In the genomic region with DNA sequence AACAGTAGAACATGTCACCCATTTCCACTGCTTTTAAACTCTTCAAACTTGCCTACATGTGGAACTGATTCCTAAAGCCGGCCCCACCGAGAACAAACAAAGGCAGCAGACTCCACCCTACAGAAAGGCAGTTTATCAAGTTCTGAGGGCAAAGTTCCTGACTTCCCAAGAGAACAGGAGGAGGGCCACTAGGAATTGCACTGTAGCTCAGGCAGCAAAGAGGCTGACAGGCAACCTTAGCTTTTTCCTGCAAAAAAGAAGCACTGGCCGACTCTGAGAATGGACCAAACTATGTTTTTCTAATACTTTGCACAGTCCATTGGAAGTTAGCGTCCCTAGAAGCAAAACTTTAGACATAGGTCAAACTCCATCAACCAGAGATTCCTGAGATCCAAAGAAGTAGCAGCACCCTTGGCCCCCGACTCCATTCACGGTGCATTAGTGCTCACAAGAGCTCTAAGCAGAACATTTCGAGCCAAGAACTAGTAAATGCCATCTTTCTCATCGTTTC, we compare ENCODE assay signal across 8 mouse cellular contexts. TPM values are rescaled to one million over a fixed set of nuclear protein-coding genes. Genes with fewer than 3 reads are reported as not detected.
DNase-seq lines count a peak whose midpoint lies in the region; ATAC-seq and TF ChIP-seq lines count a peak whose summit lies in the region.

No protein-coding gene starts in this region.

- 0 out of 2 replicates have a peak overlapping the region, but pooled peaks have one; percentile 5 for H3K4me3 ChIP-seq in ES-Bruce4 (ENCODE audit: low read depth, low read length)
- H3K4me3 ChIP-seq in embryonic facial prominence, embryonic 11.5 days (ENCODE audit: low read depth, low read length), result no peak overlapping the region
- peak overlapping the region; percentile 21 for H3K4me3 ChIP-seq in hindbrain, embryonic 10.5 days
- H3K4me3 ChIP-seq in limb, embryonic 12.5 days (replicated peaks), result peak overlapping the region; percentile 3; the same call in 1 of the 2 replicates
- H3K4me3 ChIP-seq in midbrain, embryonic 14.5 days (replicated peaks; ENCODE audit: low read depth, low read length), result no peak overlapping the region

- no peaks in the 10 kb centered on the region; the same call in 1 of the 2 replicates for H3K36me3 ChIP-seq in ES-Bruce4 (ENCODE audit: control insufficient read depth, insufficient read depth, low read length, poor library complexity, severe bottlenecking)
- H3K36me3 ChIP-seq in embryonic facial prominence, embryonic 11.5 days (replicated peaks; ENCODE audit: control insufficient read depth, insufficient read depth, low read depth, low read length), result no peaks in the 10 kb centered on the region
- H3K36me3 ChIP-seq in hindbrain, embryonic 10.5 days, result 0 out of 2 replicates have a peak, but pooled peaks cover 3% of the 10 kb centered on the region
- H3K36me3 ChIP-seq in limb, embryonic 12.5 days, result no peaks in the 10 kb centered on the region
- no peaks in the 10 kb centered on the region for H3K36me3 ChIP-seq in midbrain, embryonic 14.5 days (ENCODE audit: control insufficient read depth, insufficient read depth, low read length)

- peak overlapping the region; percentile 79 for H3K27ac ChIP-seq in ES-Bruce4 (ENCODE audit: insufficient read depth, low read length)
- H3K27ac ChIP-seq in embryonic facial prominence, embryonic 11.5 days (replicated peaks; ENCODE audit: low read depth, low read length), result peak overlapping the region; percentile 66
- peak overlapping the region; percentile 83 for H3K27ac ChIP-seq in hindbrain, embryonic 10.5 days
- peak overlapping the region; percentile 94 for H3K27ac ChIP-seq in limb, embryonic 12.5 days
- peak overlapping the region; percentile 77 for H3K27ac ChIP-seq in midbrain, embryonic 14.5 days (replicated peaks; ENCODE audit: low read depth, low read length)

- no peaks in the 10 kb centered on the region for H3K27me3 ChIP-seq in ES-Bruce4 (ENCODE audit: control insufficient read depth, insufficient read depth, low read length, poor library complexity, severe bottlenecking)
- no peaks in the 10 kb centered on the region for H3K27me3 ChIP-seq in embryonic facial prominence, embryonic 11.5 days (ENCODE audit: control insufficient read depth, insufficient read depth, low read length)
- no peaks in the 10 kb centered on the region for H3K27me3 ChIP-seq in hindbrain, embryonic 10.5 days (ENCODE audit: insufficient read depth, poor library complexity, severe bottlenecking)
- no peaks in the 10 kb centered on the region for H3K27me3 ChIP-seq in limb, embryonic 12.5 days
- no peaks in the 10 kb centered on the region for H3K27me3 ChIP-seq in midbrain, embryonic 14.5 days (ENCODE audit: control insufficient read depth, insufficient read depth, low read length)

- no peaks in the 10 kb centered on the region for H3K9me3 ChIP-seq in ES-Bruce4 (replicated peaks; ENCODE audit: control insufficient read depth, insufficient read depth, low read length, poor library complexity, severe bottlenecking)
- no peaks in the 10 kb centered on the region for H3K9me3 ChIP-seq in embryonic facial prominence, embryonic 11.5 days (replicated peaks; ENCODE audit: control insufficient read depth, low read length)
- no peaks in the 10 kb centered on the region for H3K9me3 ChIP-seq in hindbrain, embryonic 10.5 days
- H3K9me3 ChIP-seq in limb, embryonic 12.5 days, result no peaks in the 10 kb centered on the region
- no peaks in the 10 kb centered on the region for H3K9me3 ChIP-seq in midbrain, embryonic 14.5 days (ENCODE audit: control insufficient read depth, low read length)

- 15% methylated on average over 8 of the region's 8 CpGs for WGBS in embryonic facial prominence, embryonic 11.5 days
- 18% methylated on average over 8 of the region's 8 CpGs for WGBS in hindbrain, embryonic 10.5 days
- WGBS in limb, embryonic 12.5 days, result 28% methylated on average over 8 of the region's 8 CpGs
- WGBS in midbrain, embryonic 14.5 days, result 27% methylated on average over 8 of the region's 8 CpGs

- TF ChIP-seq EP300 in ES-Bruce4 (IDR thresholded peaks at IDR 0.05; ENCODE audit: insufficient read depth, low read depth, low read length), result no peak

- H3K9ac ChIP-seq in ES-Bruce4 (ENCODE audit: low read depth, poor library complexity, severe bottlenecking), result no peak overlapping the region
- H3K9ac ChIP-seq in embryonic facial prominence, embryonic 11.5 days (replicated peaks; ENCODE audit: low read length), result no peak overlapping the region
- H3K9ac ChIP-seq in limb, embryonic 12.5 days (replicated peaks), result peak overlapping the region; percentile 18; the same call in 1 of the 2 replicates
- H3K9ac ChIP-seq in midbrain, embryonic 14.5 days (replicated peaks; ENCODE audit: low read length), result no peak overlapping the region

- TF ChIP-seq CTCF in ES-Bruce4 (IDR thresholded peaks at IDR 0.05; ENCODE audit: low read depth, low read length), result no peak

- peak; percentile 47 for DNase-seq in embryonic facial prominence, embryonic 11.5 days (ENCODE audit: low spot score)
- DNase-seq in hindbrain, embryonic 10.5 days (ENCODE audit: low spot score), result peak; percentile 33
- peak; percentile 2 for DNase-seq in midbrain, embryonic 14.5 days
- no peak for DNase-seq in spleen, postnatal 10 days (ENCODE audit: low spot score in 2 of 2)
- no peak for DNase-seq in left cerebral cortex, postnatal 4 days

- H3K4me2 ChIP-seq in embryonic facial prominence, embryonic 11.5 days (ENCODE audit: low read depth, low read length), result no peak overlapping the region
- peak overlapping the region; percentile 44 for H3K4me2 ChIP-seq in limb, embryonic 12.5 days
- peak overlapping the region; percentile 19; the same call in 1 of the 2 replicates for H3K4me2 ChIP-seq in midbrain, embryonic 14.5 days (ENCODE audit: low read length)

- H3K4me1 ChIP-seq in ES-Bruce4 (ENCODE audit: control insufficient read depth, insufficient read depth, low read length), result peaks cover 2% of the 10 kb centered on the region
- H3K4me1 ChIP-seq in embryonic facial prominence, embryonic 11.5 days (ENCODE audit: control insufficient read depth, insufficient read depth, low read length), result peaks cover 4% of the 10 kb centered on the region; the same call in 1 of the 2 replicates
- H3K4me1 ChIP-seq in hindbrain, embryonic 10.5 days (replicated peaks), result peaks cover 68% of the 10 kb centered on the region
- H3K4me1 ChIP-seq in limb, embryonic 12.5 days (replicated peaks), result peaks cover 61% of the 10 kb centered on the region
- peaks cover 40% of the 10 kb centered on the region for H3K4me1 ChIP-seq in midbrain, embryonic 14.5 days (ENCODE audit: control insufficient read depth, insufficient read depth, low read length)

- no peak for ATAC-seq in embryonic facial prominence, embryonic 11.5 days (replicated peaks; ENCODE audit: insufficient number of reproducible peaks, low FRiP score, low TSS enrichment, low read depth)
- ATAC-seq in limb, embryonic 12.5 days (ENCODE audit: insufficient number of reproducible peaks, insufficient read depth, low FRiP score, low TSS enrichment, low read depth), result no peak
- ATAC-seq in midbrain, embryonic 14.5 days (ENCODE audit: low FRiP score, low TSS enrichment), result no peak
- ATAC-seq in inflammation-experienced regulatory T-cells, adult 6 months, result no peak

- no peak for TF ChIP-seq POLR2A in ES-Bruce4 (IDR thresholded peaks at IDR 0.05; ENCODE audit: insufficient read depth, low read length)

- intact Hi-C loops in left cerebral cortex, postnatal 4 days (cut with DNase I), result no loop called here

RNA-seq across cellular contexts. Expression of a gene that starts 14.3 kb away (rescaled TPM):
- polyA plus RNA-seq in ES-Bruce4 (2011; ENCODE audit: insufficient read depth, insufficient read length, low read depth, missing spikeins), result 239 and 247 TPM in 2 replicates
- 39.3 and 40.6 TPM in 2 replicates for polyA plus RNA-seq in embryonic facial prominence, embryonic 11.5 days (2014; fragmentation: Nextera tagmentation; extraction: Ambion mirVana)
- polyA plus RNA-seq in hindbrain, embryonic 10.5 days (2016; fragmentation: Nextera tagmentation; extraction: Ambion mirVana), result 33.2 and 39.7 TPM in 2 replicates
- 42.0 and 49.6 TPM in 2 replicates for polyA plus RNA-seq in limb, embryonic 12.5 days (2016; fragmentation: Nextera tagmentation; extraction: Ambion mirVana)
- 21.9 and 33.8 TPM in 2 replicates for polyA plus RNA-seq in midbrain, embryonic 14.5 days (2014; fragmentation: Nextera tagmentation; extraction: Ambion mirVana)
- polyA plus RNA-seq in inflammation-experienced regulatory T-cells, adult 6 months (2017; shearing (Covaris generic)), result under 1 TPM; 0.35 to 0.97 (median 0.62) TPM
- total RNA-seq in left cerebral cortex, postnatal 4 days (2021), result 10 to 100 TPM; 70.4 to 88.0 TPM

RNA-seq across cellular contexts. Expression of a gene that starts 22.6 kb away (rescaled TPM):
- 1.2 and 2.2 TPM in 2 replicates for polyA plus RNA-seq in ES-Bruce4 (2011; ENCODE audit: insufficient read depth, insufficient read length, low read depth, missing spikeins)
- 0.07 TPM in 2 replicates for polyA plus RNA-seq in embryonic facial prominence, embryonic 11.5 days (2014; fragmentation: Nextera tagmentation; extraction: Ambion mirVana)
- polyA plus RNA-seq in hindbrain, embryonic 10.5 days (2016; fragmentation: Nextera tagmentation; extraction: Ambion mirVana), result 0.25 and 0.31 TPM in 2 replicates
- polyA plus RNA-seq in limb, embryonic 12.5 days (2016; fragmentation: Nextera tagmentation; extraction: Ambion mirVana), result 0.35 and 0.53 TPM in 2 replicates
- 0.37 and 0.53 TPM in 2 replicates for polyA plus RNA-seq in midbrain, embryonic 14.5 days (2014; fragmentation: Nextera tagmentation; extraction: Ambion mirVana)
- polyA plus RNA-seq in inflammation-experienced regulatory T-cells, adult 6 months (2017; shearing (Covaris generic)), result under 1 TPM; 0.43 to 0.73 (median 0.64) TPM
- total RNA-seq in left cerebral cortex, postnatal 4 days (2021), result not detected

RNA-seq across cellular contexts. Expression of a gene that starts 34.3 kb away (rescaled TPM):
- polyA plus RNA-seq in ES-Bruce4 (2011; ENCODE audit: insufficient read depth, insufficient read length, low read depth, missing spikeins), result 194 and 215 TPM in 2 replicates
- polyA plus RNA-seq in embryonic facial prominence, embryonic 11.5 days (2014; fragmentation: Nextera tagmentation; extraction: Ambion mirVana), result 446 and 475 TPM in 2 replicates
- 515 and 539 TPM in 2 replicates for polyA plus RNA-seq in hindbrain, embryonic 10.5 days (2016; fragmentation: Nextera tagmentation; extraction: Ambion mirVana)
- 438 and 451 TPM in 2 replicates for polyA plus RNA-seq in limb, embryonic 12.5 days (2016; fragmentation: Nextera tagmentation; extraction: Ambion mirVana)
- 220 and 232 TPM in 2 replicates for polyA plus RNA-seq in midbrain, embryonic 14.5 days (2014; fragmentation: Nextera tagmentation; extraction: Ambion mirVana)
- polyA plus RNA-seq in inflammation-experienced regulatory T-cells, adult 6 months (2017; shearing (Covaris generic)), result 100 to 1,000 TPM; 113 to 247 (median 134) TPM
- 100 to 1,000 TPM in 1 of 2 experiments, 10 to 100 TPM in 1; 96.5 to 104 TPM for total RNA-seq in left cerebral cortex, postnatal 4 days (2021)

RNA-seq across cellular contexts. Expression of a gene that starts 41.6 kb away (rescaled TPM):
- not detected in 2 replicates for polyA plus RNA-seq in ES-Bruce4 (2011; ENCODE audit: insufficient read depth, insufficient read length, low read depth, missing spikeins)
- not detected in 2 replicates for polyA plus RNA-seq in embryonic facial prominence, embryonic 11.5 days (2014; fragmentation: Nextera tagmentation; extraction: Ambion mirVana)
- polyA plus RNA-seq in hindbrain, embryonic 10.5 days (2016; fragmentation: Nextera tagmentation; extraction: Ambion mirVana), result not detected in 2 replicates
- polyA plus RNA-seq in limb, embryonic 12.5 days (2016; fragmentation: Nextera tagmentation; extraction: Ambion mirVana), result not detected in 2 replicates
- not detected in 2 replicates for polyA plus RNA-seq in midbrain, embryonic 14.5 days (2014; fragmentation: Nextera tagmentation; extraction: Ambion mirVana)
- polyA plus RNA-seq in inflammation-experienced regulatory T-cells, adult 6 months (2017; shearing (Covaris generic)), result not detected
- total RNA-seq in left cerebral cortex, postnatal 4 days (2021), result 10 to 100 TPM; 11.7 to 13.7 TPM

RNA-seq across cellular contexts. Expression of a gene that starts 41.9 kb away (rescaled TPM):
- 66.1 and 66.6 TPM in 2 replicates for polyA plus RNA-seq in ES-Bruce4 (2011; ENCODE audit: insufficient read depth, insufficient read length, low read depth, missing spikeins)
- 62.1 and 68.2 TPM in 2 replicates for polyA plus RNA-seq in embryonic facial prominence, embryonic 11.5 days (2014; fragmentation: Nextera tagmentation; extraction: Ambion mirVana)
- polyA plus RNA-seq in hindbrain, embryonic 10.5 days (2016; fragmentation: Nextera tagmentation; extraction: Ambion mirVana), result 47.1 and 47.6 TPM in 2 replicates
- 37.4 TPM in 2 replicates for polyA plus RNA-seq in limb, embryonic 12.5 days (2016; fragmentation: Nextera tagmentation; extraction: Ambion mirVana)
- polyA plus RNA-seq in midbrain, embryonic 14.5 days (2014; fragmentation: Nextera tagmentation; extraction: Ambion mirVana), result 55.4 and 56.5 TPM in 2 replicates
- 10 to 100 TPM; 16.8 to 20.5 (median 18.9) TPM for polyA plus RNA-seq in inflammation-experienced regulatory T-cells, adult 6 months (2017; shearing (Covaris generic))
- total RNA-seq in left cerebral cortex, postnatal 4 days (2021), result 10 to 100 TPM; 42.5 to 45.3 TPM

Comparison
In these comparisons a context has a peak if more than half of its experiments do, and no peak if none do; other contexts are left out.
1. H3K4me3 ChIP-seq: peak in ES-Bruce4 (single experiment), hindbrain, embryonic 10.5 days (single experiment) and limb, embryonic 12.5 days (single experiment); none in embryonic facial prominence, embryonic 11.5 days (single experiment) and midbrain, embryonic 14.5 days (single experiment).
2. DNase-seq: peak in embryonic facial prominence, embryonic 11.5 days (single experiment), hindbrain, embryonic 10.5 days (single experiment) and midbrain, embryonic 14.5 days (single experiment); none in spleen, postnatal 10 days (0 of 2) and left cerebral cortex, postnatal 4 days (single experiment).
3. RNA of a gene that starts 14.3 kb away (polyA plus RNA-seq): 239 to 247 TPM in ES-Bruce4, 42.0 to 49.6 TPM in limb, embryonic 12.5 days, 39.3 to 40.6 TPM in embryonic facial prominence, embryonic 11.5 days, 21.9 to 33.8 TPM in midbrain, embryonic 14.5 days and 33.2 to 39.7 TPM in hindbrain, embryonic 10.5 days; 0.35 to 0.97 TPM in inflammation-experienced regulatory T-cells, adult 6 months; every median in the first group is over 10 times any median in the second.
4. Peak in every context shown above with its lines, with median percentiles within 50 percentile points of each other: H3K27ac ChIP-seq.